Mouse (Mus musculus) lung, adult 2 months (tissue): ENCODE data around the gene Allc.

Experiments
- CTCF ChIP-seq: fragments of 200-500 bp; IDR thresholded peaks from 2 replicates; pipeline ENCODE4 v1.5.1; 2011; ENCODE audit warnings: mild to moderate bottlenecking, low read length, control low read depth; ENCODE audit not compliant: insufficient read depth
- POLR2A ChIP-seq: fragments of 200-500 bp; IDR thresholded peaks from 2 replicates; pipeline ENCODE4 v1.6.1; 2011; ENCODE audit warnings: low read depth, mild to moderate bottlenecking, control low read depth, low read length, borderline replicate concordance; ENCODE audit errors: extremely low read depth

- TF ChIP-seq CTCF (no peak), POLR2A (no peak)
Observed at GRCm38 (mm10) chr12:28617297-28617696, 35.0 kb upstream of the Allc start.
